Mouse (Mus musculus): ENCODE results near the gene Slc2a9. TPM values are rescaled to one million over a fixed set of nuclear protein-coding genes. Genes with fewer than 3 reads are reported as not detected.

Slc2a9 gene
- total and polyA plus RNA-seq, 3 experiments, result 1.3 to 1.6 (median 1.6) TPM

- intact Hi-C loops (cut with DNase I), result no loop called here
- Histone ChIP-seq H3K4me3 (no peak overlapping the region), H3K27me3 (ENCODE audit: control insufficient read depth, insufficient read depth, low read length) (no peaks in the 10 kb centered on the region), H3K27ac (peak overlapping the region; percentile 51), H3K9ac (ENCODE audit: low read depth, low read length) (no peak overlapping the region), H3K79me2 (replicated peaks; ENCODE audit: control insufficient read depth, insufficient read depth, low read length) (no peaks in the 10 kb centered on the region), H3K36me3 (ENCODE audit: control insufficient read depth, insufficient read depth, low read length) (peaks cover 50% of the 10 kb centered on the region), H3K4me1 (ENCODE audit: control insufficient read depth, insufficient read depth, low read length) (peaks cover 31% of the 10 kb centered on the region)
- DNase-seq, result no peak
- WGBS, result 36% methylated on average over 5 of the region's 5 CpGs
- no peak for TF ChIP-seq EP300 (IDR thresholded peaks at IDR 0.05; ENCODE audit: insufficient read depth, low read depth, low read length)
- TF ChIP-seq CTCF (IDR thresholded peaks at IDR 0.05), result no peak
- TF ChIP-seq POLR2A (IDR thresholded peaks at IDR 0.05; ENCODE audit: insufficient read depth, low read depth, low read length), result no peak
Observed at GRCm38 (mm10) chr5:38544423-38545415, 41.8 kb upstream of the Slc2a9 start.

- TF ChIP-seq POLR2A (IDR thresholded peaks at IDR 0.05; ENCODE audit: insufficient read depth, low read depth, low read length), result no peak
- no peak for TF ChIP-seq EP300 (IDR thresholded peaks at IDR 0.05; ENCODE audit: insufficient read depth, low read depth, low read length)
- no peak for TF ChIP-seq CTCF (IDR thresholded peaks at IDR 0.05)
- DNase-seq, result peak; percentile 54 to 65
- H3K4me1 ChIP-seq (ENCODE audit: control insufficient read depth, insufficient read depth, low read length), result peaks cover 23% of the 10 kb centered on the region; the same call in 1 of the 2 replicates
- H3K79me2 ChIP-seq (replicated peaks; ENCODE audit: control insufficient read depth, insufficient read depth, low read length), result no peaks in the 10 kb centered on the region
- intact Hi-C loops (cut with DNase I), result no loop called here
- WGBS, result 69% methylated on average over 4 of the region's 4 CpGs
- H3K4me3 ChIP-seq, result no peak overlapping the region
- peaks cover 43% of the 10 kb centered on the region for H3K36me3 ChIP-seq (ENCODE audit: control insufficient read depth, insufficient read depth, low read length)
- H3K9ac ChIP-seq (ENCODE audit: low read depth, low read length), result no peak overlapping the region
- no peaks in the 10 kb centered on the region for H3K27me3 ChIP-seq (ENCODE audit: control insufficient read depth, insufficient read depth, low read length)
- H3K27ac ChIP-seq, result peak overlapping the region; percentile 51
Observed at GRCm38 (mm10) chr5:38543496-38544217, 40.7 kb upstream of the Slc2a9 start.

- H3K4me1 ChIP-seq (ENCODE audit: control insufficient read depth, insufficient read depth, low read length), result peaks cover 16% of the 10 kb centered on the region; the same call in 1 of the 2 replicates
- WGBS, result 42% methylated on average over 3 of the region's 3 CpGs
- TF ChIP-seq EP300 (IDR thresholded peaks at IDR 0.05; ENCODE audit: insufficient read depth, low read depth, low read length) (no peak), POLR2A (IDR thresholded peaks at IDR 0.05; ENCODE audit: insufficient read depth, low read depth, low read length) (no peak), CTCF (IDR thresholded peaks at IDR 0.05) (no peak)
- no peaks in the 10 kb centered on the region for H3K27me3 ChIP-seq (ENCODE audit: control insufficient read depth, insufficient read depth, low read length)
- no peak overlapping the region for H3K9ac ChIP-seq (ENCODE audit: low read depth, low read length)
- peak in 1 of 2 experiments; percentile 46 for DNase-seq
- intact Hi-C loops (cut with DNase I), result no loop called here
- H3K27ac ChIP-seq, result peak overlapping the region; percentile 66
- peaks cover 49% of the 10 kb centered on the region for H3K36me3 ChIP-seq (ENCODE audit: control insufficient read depth, insufficient read depth, low read length)
- no peak overlapping the region for H3K4me3 ChIP-seq
- no peaks in the 10 kb centered on the region for H3K79me2 ChIP-seq (replicated peaks; ENCODE audit: control insufficient read depth, insufficient read depth, low read length)
Observed at GRCm38 (mm10) chr5:38541728-38542127, 38.8 kb upstream of the Slc2a9 start.

GRCm38 (mm10) chr5:38540898-38541297 lies 38.0 kb upstream of the Slc2a9 start:
- DNase-seq, result no peak
- Histone ChIP-seq H3K9ac (ENCODE audit: low read depth, low read length) (no peak overlapping the region), H3K4me1 (ENCODE audit: control insufficient read depth, insufficient read depth, low read length) (peaks cover 16% of the 10 kb centered on the region; the same call in 1 of the 2 replicates), H3K79me2 (replicated peaks; ENCODE audit: control insufficient read depth, insufficient read depth, low read length) (no peaks in the 10 kb centered on the region), H3K27ac (peak overlapping the region; percentile 54), H3K27me3 (ENCODE audit: control insufficient read depth, insufficient read depth, low read length) (no peaks in the 10 kb centered on the region), H3K4me3 (no peak overlapping the region), H3K36me3 (ENCODE audit: control insufficient read depth, insufficient read depth, low read length) (peaks cover 44% of the 10 kb centered on the region)
- intact Hi-C loops (cut with DNase I), result no loop called here
- 70% methylated on average over 1 of the region's 1 CpGs for WGBS
- no peak for TF ChIP-seq CTCF (IDR thresholded peaks at IDR 0.05)

GRCm38 (mm10) chr5:38538508-38538907 lies 35.6 kb upstream of the Slc2a9 start:
- Histone ChIP-seq H3K4me1 (ENCODE audit: control insufficient read depth, insufficient read depth, low read length) (peaks cover 7% of the 10 kb centered on the region; the same call in 1 of the 2 replicates), H3K27ac (no peak overlapping the region), H3K27me3 (ENCODE audit: control insufficient read depth, insufficient read depth, low read length) (no peaks in the 10 kb centered on the region), H3K79me2 (replicated peaks; ENCODE audit: control insufficient read depth, insufficient read depth, low read length) (no peaks in the 10 kb centered on the region), H3K9ac (ENCODE audit: low read depth, low read length) (no peak overlapping the region), H3K4me3 (no peak overlapping the region), H3K36me3 (ENCODE audit: control insufficient read depth, insufficient read depth, low read length) (peaks cover 30% of the 10 kb centered on the region)
- intact Hi-C loops (cut with DNase I), result no loop called here
- WGBS, result 73% methylated on average over 8 of the region's 8 CpGs
- DNase-seq, result no peak
- TF ChIP-seq EP300 (IDR thresholded peaks at IDR 0.05; ENCODE audit: insufficient read depth, low read depth, low read length) (no peak), POLR2A (IDR thresholded peaks at IDR 0.05; ENCODE audit: insufficient read depth, low read depth, low read length) (no peak), CTCF (IDR thresholded peaks at IDR 0.05) (no peak)

All from heart, adult 2 months (tissue).